Mouse (Mus musculus): ENCODE data around the gene Agk. TPM values are rescaled to one million over a fixed set of nuclear protein-coding genes. Genes with fewer than 3 reads are reported as not detected.

The Agk gene
- total and polyA plus RNA-seq, 2 experiments from 2014 or later: 13.4 to 30.0 TPM

DNA sequence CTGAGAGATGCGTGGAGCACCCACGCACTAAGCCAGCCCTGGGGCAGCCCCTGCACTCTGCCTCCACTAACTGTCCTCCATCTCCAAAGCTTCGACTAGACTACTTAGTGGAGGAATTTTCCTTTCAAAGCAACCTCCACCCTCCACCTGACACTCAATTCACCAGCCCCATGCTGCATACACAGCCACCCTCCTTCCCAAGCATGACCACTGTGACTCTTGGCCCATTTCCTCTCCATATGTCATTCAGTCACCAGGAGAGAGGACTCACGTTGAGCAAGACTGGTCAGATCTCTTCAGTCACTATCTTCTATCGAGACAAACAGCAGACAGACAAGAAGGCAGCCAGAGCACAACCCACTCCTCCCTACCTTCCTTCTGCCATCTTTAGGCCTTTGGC, 88.1 kb downstream of the Agk start:
- Histone ChIP-seq H3K27me3 (ENCODE audit: control insufficient read depth, insufficient read depth, low read length) (no peaks in the 10 kb centered on the region), H3K4me1 (ENCODE audit: control insufficient read depth, insufficient read depth) (no peaks in the 10 kb centered on the region), H3K4me3 (ENCODE audit: low read depth, low read length) (no peak overlapping the region), H3K27ac (ENCODE audit: low read depth) (no peak overlapping the region), H3K9ac (replicated peaks; ENCODE audit: low read depth, low read length) (no peak overlapping the region), H3K4me2 (ENCODE audit: low read depth, low read length) (no peak overlapping the region), H3K36me3 (replicated peaks; ENCODE audit: control insufficient read depth, insufficient read depth, low read length) (no peaks in the 10 kb centered on the region), H3K9me3 (replicated peaks; ENCODE audit: control insufficient read depth, low read length) (no peaks in the 10 kb centered on the region)
- TF ChIP-seq EP300 (IDR thresholded peaks at IDR 0.05; ENCODE audit: low read depth) (no peak), CTCF (IDR thresholded peaks at IDR 0.05; ENCODE audit: low read depth) (no peak)
- WGBS: 72% methylated on average over 5 of the region's 5 CpGs
- ATAC-seq (ENCODE audit: insufficient read depth, low read depth) (no peak), DNase-seq (ENCODE audit: low spot score) (no peak)

DNA sequence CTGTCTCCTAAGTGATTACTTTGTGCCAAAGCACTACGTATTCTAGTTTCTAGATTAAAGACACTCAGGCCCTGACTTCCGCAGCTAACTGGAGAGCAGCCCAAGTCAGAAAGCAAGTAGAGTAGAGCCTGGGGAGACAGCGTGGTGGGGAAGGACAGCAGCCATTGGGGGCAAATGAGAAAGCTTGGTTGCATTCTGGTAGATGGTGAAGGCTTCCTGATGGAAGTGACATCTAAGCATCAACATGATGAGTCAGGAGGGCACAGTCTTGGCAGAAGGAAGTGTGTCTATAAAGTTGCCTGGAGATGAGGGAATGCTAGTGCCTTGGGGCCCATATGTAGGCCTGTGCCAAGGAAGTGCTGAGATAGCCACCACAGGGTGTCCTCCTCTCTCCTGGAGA, 88.6 kb downstream of the Agk start:
- 84% methylated on average over 3 of the region's 3 CpGs for WGBS
- Histone ChIP-seq H3K9ac (replicated peaks; ENCODE audit: low read depth, low read length) (no peak overlapping the region), H3K9me3 (replicated peaks; ENCODE audit: control insufficient read depth, low read length) (no peaks in the 10 kb centered on the region), H3K36me3 (replicated peaks; ENCODE audit: control insufficient read depth, insufficient read depth, low read length) (no peaks in the 10 kb centered on the region), H3K27me3 (ENCODE audit: control insufficient read depth, insufficient read depth, low read length) (no peaks in the 10 kb centered on the region), H3K4me3 (ENCODE audit: low read depth, low read length) (no peak overlapping the region), H3K4me2 (ENCODE audit: low read depth, low read length) (no peak overlapping the region), H3K27ac (ENCODE audit: low read depth) (no peak overlapping the region), H3K4me1 (ENCODE audit: control insufficient read depth, insufficient read depth) (no peaks in the 10 kb centered on the region)
- DNase-seq (ENCODE audit: low spot score) (no peak), ATAC-seq (ENCODE audit: insufficient read depth, low read depth) (no peak)
- TF ChIP-seq EP300 (IDR thresholded peaks at IDR 0.05; ENCODE audit: low read depth) (no peak), CTCF (IDR thresholded peaks at IDR 0.05; ENCODE audit: low read depth) (no peak)

DNA sequence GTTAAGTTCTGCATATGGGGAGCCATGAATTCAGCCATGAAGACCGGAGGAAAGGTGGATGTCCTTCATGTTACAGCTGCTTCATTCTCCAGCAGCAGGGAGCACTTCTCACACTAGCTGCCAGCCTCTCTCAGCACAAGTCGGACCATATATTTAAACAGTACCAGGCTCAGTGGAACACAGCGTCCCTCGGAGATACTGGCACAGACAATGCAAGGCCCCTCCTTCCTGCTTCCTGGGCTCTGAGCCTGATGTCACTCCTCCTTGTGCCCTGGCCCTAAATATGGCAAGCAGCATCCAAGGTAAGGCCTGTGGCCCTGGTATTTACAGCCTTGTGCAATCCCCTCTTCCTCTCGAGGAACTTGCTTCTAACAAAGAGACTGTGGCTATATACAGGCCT, 90.8 kb downstream of the Agk start:
- WGBS: 72% methylated on average over 5 of the region's 5 CpGs
- no peak for ATAC-seq (ENCODE audit: insufficient read depth, low read depth)

DNA sequence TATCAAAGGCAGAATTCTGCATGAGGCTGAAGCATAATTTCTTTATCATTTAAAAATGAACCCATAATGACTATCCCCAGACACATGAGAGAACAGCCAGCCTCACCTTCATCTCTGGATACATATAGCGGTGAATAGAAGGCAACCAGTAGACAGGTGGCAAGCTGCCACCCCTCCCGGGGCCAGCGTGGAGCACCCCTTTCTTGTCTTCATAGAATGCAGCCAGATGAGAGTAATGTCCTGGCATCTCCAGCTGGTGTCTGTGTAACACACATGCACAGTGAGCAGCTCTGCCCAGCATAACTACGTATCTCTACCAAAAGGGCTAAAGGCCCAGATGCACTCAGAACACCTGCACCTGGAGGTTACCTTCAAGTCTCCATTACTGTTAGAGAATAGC, 93.4 kb downstream of the Agk start:
- no peak overlapping the region for H3K4me2 ChIP-seq (ENCODE audit: low read depth, low read length)
- WGBS: 95% methylated on average over 4 of the region's 4 CpGs
- H3K27ac ChIP-seq (ENCODE audit: low read depth): no peak overlapping the region
- TF ChIP-seq CTCF (IDR thresholded peaks at IDR 0.05; ENCODE audit: low read depth) (no peak), EP300 (IDR thresholded peaks at IDR 0.05; ENCODE audit: low read depth) (no peak)
- DNase-seq (ENCODE audit: low spot score): no peak
- H3K9me3 ChIP-seq (replicated peaks; ENCODE audit: control insufficient read depth, low read length): no peaks in the 10 kb centered on the region
- no peaks in the 10 kb centered on the region for H3K4me1 ChIP-seq (ENCODE audit: control insufficient read depth, insufficient read depth)
- H3K4me3 ChIP-seq (ENCODE audit: low read depth, low read length): no peak overlapping the region
- no peak for ATAC-seq (ENCODE audit: insufficient read depth, low read depth)
- no peaks in the 10 kb centered on the region for H3K36me3 ChIP-seq (replicated peaks; ENCODE audit: control insufficient read depth, insufficient read depth, low read length)
- H3K9ac ChIP-seq (replicated peaks; ENCODE audit: low read depth, low read length): no peak overlapping the region
- no peaks in the 10 kb centered on the region for H3K27me3 ChIP-seq (ENCODE audit: control insufficient read depth, insufficient read depth, low read length)

More for the DNA sequence above, 90.8 kb downstream of the Agk start:
- Histone ChIP-seq H3K4me2 (ENCODE audit: low read depth, low read length) (no peak overlapping the region), H3K27me3 (ENCODE audit: control insufficient read depth, insufficient read depth, low read length) (no peaks in the 10 kb centered on the region), H3K4me3 (ENCODE audit: low read depth, low read length) (no peak overlapping the region), H3K9me3 (replicated peaks; ENCODE audit: control insufficient read depth, low read length) (no peaks in the 10 kb centered on the region), H3K36me3 (replicated peaks; ENCODE audit: control insufficient read depth, insufficient read depth, low read length) (no peaks in the 10 kb centered on the region), H3K9ac (replicated peaks; ENCODE audit: low read depth, low read length) (no peak overlapping the region), H3K4me1 (ENCODE audit: control insufficient read depth, insufficient read depth) (no peaks in the 10 kb centered on the region), H3K27ac (ENCODE audit: low read depth) (no peak overlapping the region)
- DNase-seq (ENCODE audit: low spot score): no peak
- TF ChIP-seq CTCF (IDR thresholded peaks at IDR 0.05; ENCODE audit: low read depth): no peak
- no peak for TF ChIP-seq EP300 (IDR thresholded peaks at IDR 0.05; ENCODE audit: low read depth)

DNA sequence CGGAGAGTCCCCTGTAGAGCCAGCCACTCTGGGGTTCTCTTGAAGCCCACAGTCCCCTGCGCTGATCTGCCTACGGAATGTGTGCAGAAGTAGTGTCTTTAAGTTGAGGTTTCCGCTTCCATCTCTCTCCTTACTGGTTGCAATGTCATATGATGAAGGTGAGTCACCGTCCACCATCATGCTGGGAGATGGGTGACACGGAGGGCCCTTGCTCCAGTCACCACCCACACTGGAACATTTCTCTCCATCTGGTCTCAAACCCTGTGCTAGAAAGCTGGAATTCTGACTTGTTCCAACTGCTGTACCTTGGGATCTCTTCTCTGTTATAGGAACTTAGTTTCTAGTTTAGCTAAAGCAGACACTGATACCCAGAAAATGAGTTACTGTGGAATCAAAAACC, 96.1 kb downstream of the Agk start:
- Histone ChIP-seq H3K36me3 (replicated peaks; ENCODE audit: control insufficient read depth, insufficient read depth, low read length) (no peaks in the 10 kb centered on the region), H3K9me3 (replicated peaks; ENCODE audit: control insufficient read depth, low read length) (no peaks in the 10 kb centered on the region), H3K4me1 (ENCODE audit: control insufficient read depth, insufficient read depth) (no peaks in the 10 kb centered on the region), H3K27me3 (ENCODE audit: control insufficient read depth, insufficient read depth, low read length) (no peaks in the 10 kb centered on the region), H3K4me2 (ENCODE audit: low read depth, low read length) (no peak overlapping the region), H3K27ac (ENCODE audit: low read depth) (no peak overlapping the region), H3K9ac (replicated peaks; ENCODE audit: low read depth, low read length) (no peak overlapping the region), H3K4me3 (ENCODE audit: low read depth, low read length) (no peak overlapping the region)
- 87% methylated on average over 6 of the region's 6 CpGs for WGBS
- no peak for DNase-seq (ENCODE audit: low spot score)
- no peak for ATAC-seq (ENCODE audit: insufficient read depth, low read depth)
- TF ChIP-seq CTCF (IDR thresholded peaks at IDR 0.05; ENCODE audit: low read depth) (no peak), EP300 (IDR thresholded peaks at IDR 0.05; ENCODE audit: low read depth) (no peak)

DNA sequence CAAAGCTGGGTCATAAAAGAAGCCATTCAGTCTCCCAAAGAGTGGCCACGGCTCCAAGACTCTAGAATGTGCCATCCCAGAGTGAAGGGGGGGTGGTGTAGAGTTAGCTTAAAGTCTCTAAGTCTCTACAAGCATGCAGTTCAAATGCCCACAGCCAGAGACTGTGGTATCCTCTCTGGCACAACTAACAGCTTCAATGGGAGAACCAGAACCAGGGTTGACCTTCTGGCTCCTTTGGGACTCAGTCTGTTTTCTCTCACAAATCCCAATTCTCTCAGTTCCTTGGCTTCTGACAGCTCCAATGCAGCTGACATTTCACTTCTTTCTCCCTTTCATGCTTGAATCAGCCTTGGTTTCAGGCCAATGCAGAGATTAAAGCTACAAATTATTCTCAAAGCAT, 98.0 kb downstream of the Agk start:
- WGBS: 88% methylated on average over 1 of the region's 1 CpGs
- H3K36me3 ChIP-seq (replicated peaks; ENCODE audit: control insufficient read depth, insufficient read depth, low read length): no peaks in the 10 kb centered on the region
- ATAC-seq (ENCODE audit: insufficient read depth, low read depth) (no peak), DNase-seq (ENCODE audit: low spot score) (no peak)
- H3K9ac ChIP-seq (replicated peaks; ENCODE audit: low read depth, low read length): no peak overlapping the region
- TF ChIP-seq EP300 (IDR thresholded peaks at IDR 0.05; ENCODE audit: low read depth): no peak
- TF ChIP-seq CTCF (IDR thresholded peaks at IDR 0.05; ENCODE audit: low read depth): no peak
- H3K4me1 ChIP-seq (ENCODE audit: control insufficient read depth, insufficient read depth): no peaks in the 10 kb centered on the region
- H3K4me3 ChIP-seq (ENCODE audit: low read depth, low read length): no peak overlapping the region
- H3K9me3 ChIP-seq (replicated peaks; ENCODE audit: control insufficient read depth, low read length): no peaks in the 10 kb centered on the region
- H3K27ac ChIP-seq (ENCODE audit: low read depth): no peak overlapping the region
- no peaks in the 10 kb centered on the region for H3K27me3 ChIP-seq (ENCODE audit: control insufficient read depth, insufficient read depth, low read length)
- no peak overlapping the region for H3K4me2 ChIP-seq (ENCODE audit: low read depth, low read length)
